Mouse (Mus musculus): ENCODE results near the gene Pyroxd2.
"Not testable (repeated sequence)": the region's sequence is repeated elsewhere in the genome, so short reads cannot be mapped to it uniquely, and the experiment has no call there.

Pyroxd2 gene

DNA sequence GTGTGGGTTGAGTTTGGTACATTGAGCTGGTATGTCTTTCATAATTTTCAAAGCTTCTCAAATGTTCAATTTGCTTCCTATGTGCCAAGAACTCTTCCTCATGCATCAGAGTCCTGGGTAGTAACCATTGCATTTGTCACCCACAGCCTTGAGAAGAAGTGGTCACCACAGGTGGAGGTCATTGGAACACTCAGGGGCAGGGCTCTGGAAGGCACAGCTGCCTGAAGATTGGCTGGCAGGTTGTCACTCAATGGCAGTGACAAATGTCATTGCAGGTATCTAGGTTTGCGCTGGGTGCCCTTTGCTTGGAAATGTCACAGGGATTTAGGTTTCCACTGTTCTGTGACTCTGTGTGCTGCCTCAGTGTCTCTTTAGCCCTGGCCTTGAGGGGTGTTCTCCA lies 62.3 kb downstream of the Pyroxd2 start:
- DNase-seq (ENCODE audit: low read depth, low spot score) = no peak

- no peak for DNase-seq (ENCODE audit: low read depth, low spot score)
These were observed 62.8 kb downstream of the Pyroxd2 start for GRCm38 (mm10) chr19:42689786-42690185.

DNA sequence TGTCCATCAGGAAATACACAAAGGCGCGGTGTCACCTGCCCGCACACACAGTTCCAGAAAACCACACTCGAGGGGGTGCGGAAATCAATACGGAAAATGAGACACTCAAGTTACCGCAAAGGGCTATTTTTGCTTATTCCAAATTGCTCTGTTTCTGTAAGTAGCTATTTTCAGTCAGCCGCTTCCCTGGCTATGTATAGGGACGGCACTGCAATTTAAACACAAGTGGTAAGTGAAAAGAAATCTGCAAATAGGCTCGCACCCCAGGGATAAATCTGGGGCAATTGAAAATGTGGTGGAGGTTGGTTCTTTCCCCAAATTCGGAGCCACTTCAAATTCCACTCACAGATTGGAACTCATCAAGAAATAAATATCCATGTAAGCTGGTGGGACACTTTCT lies 63.3 kb downstream of the Pyroxd2 start:
- DNase-seq (ENCODE audit: low read depth, low spot score) = no peak

- DNase-seq (ENCODE audit: low read depth, low spot score) = not testable (repeated sequence)
These were observed 69.8 kb downstream of the Pyroxd2 start for GRCm38 (mm10) chr19:42682776-42683175.

GRCm38 (mm10) chr19:42678191-42678590 lies 74.4 kb downstream of the Pyroxd2 start:
- DNase-seq (ENCODE audit: low read depth, low spot score) = no peak

DNA sequence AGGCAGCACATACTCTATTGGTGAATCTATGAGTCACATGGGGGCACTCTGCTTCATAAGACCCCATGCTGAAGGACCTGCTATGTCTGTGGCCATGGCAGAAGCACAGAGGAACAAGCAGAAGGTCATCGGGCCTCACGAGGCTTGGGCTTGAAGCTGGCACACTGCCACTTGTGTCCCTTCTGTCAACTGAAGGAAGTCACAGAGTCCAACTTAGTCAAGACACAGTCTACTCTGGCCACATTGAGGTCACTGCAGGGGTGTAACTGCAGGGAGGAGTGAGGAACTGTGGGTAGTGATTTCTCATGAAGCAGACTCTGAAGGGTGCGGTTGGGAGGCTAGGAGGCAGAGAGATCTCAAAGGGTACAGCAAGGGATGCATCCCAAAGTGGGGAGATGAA lies 75.1 kb downstream of the Pyroxd2 start:
- no peak for DNase-seq (ENCODE audit: low read depth, low spot score)

GRCm38 (mm10) chr19:42676931-42677330 lies 75.6 kb downstream of the Pyroxd2 start:
- DNase-seq (ENCODE audit: low read depth, low spot score) = no peak
